Mouse (Mus musculus) testis, adult 2 months (tissue): ENCODE measurements around the gene Ppp1r35.

Source experiments
- CTCF ChIP-seq: fragments of 200-500 bp; IDR thresholded peaks from 2 replicates; pipeline ENCODE4 v1.5.1; 2012; ENCODE audit warnings: low read depth, mild to moderate bottlenecking, inconsistent platforms, low read length, moderate library complexity; ENCODE audit not compliant: control insufficient read depth, insufficient read depth, insufficient replicate concordance
- POLR2A ChIP-seq: fragments of 200-500 bp; IDR thresholded peaks from 2 replicates; pipeline ENCODE4 v1.6.1; 2012; ENCODE audit warnings: low read depth, mild to moderate bottlenecking, inconsistent platforms, low read length, moderate library complexity; ENCODE audit not compliant: control insufficient read depth

DNA sequence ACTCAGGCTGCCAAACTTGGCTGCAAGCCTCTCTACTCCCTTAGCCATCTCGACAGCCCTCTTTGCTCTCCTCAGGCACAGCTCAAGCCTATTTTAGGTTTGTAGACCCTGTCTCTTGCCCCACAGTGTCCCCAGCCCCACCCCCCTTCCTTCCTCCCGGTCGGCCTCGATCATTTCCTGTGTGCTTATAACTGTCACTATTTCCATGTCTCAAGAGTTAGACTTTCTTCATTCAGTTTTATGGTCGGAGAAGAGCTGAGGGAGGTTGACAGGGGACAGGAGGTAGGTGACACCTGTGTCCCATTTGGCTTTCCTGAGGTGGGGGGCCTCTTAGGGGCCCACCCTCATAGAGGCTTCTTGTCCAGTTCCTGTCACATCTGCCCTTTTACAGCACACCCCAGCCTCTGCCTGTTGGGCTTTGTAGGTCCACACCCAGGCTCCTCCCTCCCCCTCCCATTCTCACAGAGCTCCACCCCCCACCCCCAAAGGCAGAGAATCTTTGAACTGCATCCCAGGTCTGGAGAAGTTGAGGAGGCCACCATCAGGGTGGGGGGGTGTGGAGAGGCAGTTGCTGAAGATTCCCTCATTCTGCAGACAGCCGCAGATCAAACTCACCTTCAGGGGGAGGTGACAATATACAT is 29.3 kb upstream of the Ppp1r35 start:
- TF ChIP-seq POLR2A (no peak), CTCF (no peak)
